Mouse (Mus musculus) lung, postnatal 0 days (tissue): Measurements from ENCODE around the gene Hrasls. TPM values are rescaled to one million over a fixed set of nuclear protein-coding genes. Genes with fewer than 3 reads are reported as not detected.

Experiments
- ATAC-seq: fragments of 200-750 bp; cut with Nextera tagmentation; 2 replicates; pipeline ENCODE4 v1.8.0; 2017; ENCODE audit warnings: moderate library complexity
- DNase-seq: peaks from one replicate; pipeline ENCODE4 v3.0.0-alpha.2; 2016; ENCODE audit warnings: low spot score
- H3K27ac ChIP-seq: fragments of 300-500 bp; sonication (generic); 2 replicates; pipeline ENCODE4 v1.5.1; 2014; ENCODE audit warnings: antibody characterized with exemption, mild to moderate bottlenecking, low read length, mixed read lengths
- H3K27me3 ChIP-seq: fragments of 300-500 bp; sonication (generic); replicated peaks from 2 replicates; pipeline ENCODE4 v1.6.1; 2014; ENCODE audit warnings: low read length, mixed read lengths; ENCODE audit not compliant: insufficient read depth
- H3K36me3 ChIP-seq: fragments of 300-500 bp; sonication (generic); 2 replicates; pipeline ENCODE4 v1.6.1; 2014; ENCODE audit warnings: low read length, mixed read lengths; ENCODE audit not compliant: insufficient read depth
- H3K4me1 ChIP-seq: fragments of 300-500 bp; sonication (generic); 2 replicates; pipeline ENCODE4 v1.6.1; 2014; ENCODE audit warnings: antibody characterized with exemption, low read depth, low read length, mixed read lengths; ENCODE audit not compliant: insufficient read depth
- H3K4me2 ChIP-seq: fragments of 300-500 bp; sonication (generic); replicated peaks from 2 replicates; pipeline ENCODE4 v1.6.1; 2014; ENCODE audit warnings: low read depth, mild to moderate bottlenecking, low read length, moderate library complexity, mixed read lengths
- H3K4me3 ChIP-seq: fragments of 300-500 bp; sonication (generic); 2 replicates; pipeline ENCODE4 v1.5.1; 2014; ENCODE audit warnings: low read depth, low read length
- H3K9ac ChIP-seq: fragments of 300-500 bp; sonication (generic); replicated peaks from 2 replicates; pipeline ENCODE4 v1.6.1; 2014; ENCODE audit warnings: low read depth, mild to moderate bottlenecking
- H3K9me3 ChIP-seq: fragments of 300-500 bp; sonication (generic); 2 replicates; pipeline ENCODE4 v1.6.1; 2016; ENCODE audit warnings: low read length, mixed read lengths
- CTCF ChIP-seq: IDR thresholded peaks from 2 replicates; pipeline ENCODE4 v1.5.1; 2016; ENCODE audit warnings: antibody characterized with exemption, mild to moderate bottlenecking
- EP300 ChIP-seq: IDR thresholded peaks from 2 replicates; pipeline ENCODE4 v1.6.1; 2016; ENCODE audit warnings: antibody characterized with exemption, mild to moderate bottlenecking, control low read depth
- WGBS: fragments of 180-500 bp; shearing (Covaris S2); extraction: QIAGEN DNeasy Blood & Tissue Kit; methylation state at CpG from one replicate; pipeline ENCODE4 v1.1.7; 2014; 5-methylcytosine and 5-hydroxymethylcytosine counted together
- polyA plus RNA-seq: library from polyadenylated mRNA; unstranded; fragments of >200 nt; fragmentation: Nextera tagmentation; extraction: Ambion mirVana; gene quantifications from 2 replicates; pipeline ENCODE4 v1.2.1, GENCODE M21; 2015

Hrasls gene
- 0.14 and 0.21 TPM in 2 replicates for polyA plus RNA-seq

DNA sequence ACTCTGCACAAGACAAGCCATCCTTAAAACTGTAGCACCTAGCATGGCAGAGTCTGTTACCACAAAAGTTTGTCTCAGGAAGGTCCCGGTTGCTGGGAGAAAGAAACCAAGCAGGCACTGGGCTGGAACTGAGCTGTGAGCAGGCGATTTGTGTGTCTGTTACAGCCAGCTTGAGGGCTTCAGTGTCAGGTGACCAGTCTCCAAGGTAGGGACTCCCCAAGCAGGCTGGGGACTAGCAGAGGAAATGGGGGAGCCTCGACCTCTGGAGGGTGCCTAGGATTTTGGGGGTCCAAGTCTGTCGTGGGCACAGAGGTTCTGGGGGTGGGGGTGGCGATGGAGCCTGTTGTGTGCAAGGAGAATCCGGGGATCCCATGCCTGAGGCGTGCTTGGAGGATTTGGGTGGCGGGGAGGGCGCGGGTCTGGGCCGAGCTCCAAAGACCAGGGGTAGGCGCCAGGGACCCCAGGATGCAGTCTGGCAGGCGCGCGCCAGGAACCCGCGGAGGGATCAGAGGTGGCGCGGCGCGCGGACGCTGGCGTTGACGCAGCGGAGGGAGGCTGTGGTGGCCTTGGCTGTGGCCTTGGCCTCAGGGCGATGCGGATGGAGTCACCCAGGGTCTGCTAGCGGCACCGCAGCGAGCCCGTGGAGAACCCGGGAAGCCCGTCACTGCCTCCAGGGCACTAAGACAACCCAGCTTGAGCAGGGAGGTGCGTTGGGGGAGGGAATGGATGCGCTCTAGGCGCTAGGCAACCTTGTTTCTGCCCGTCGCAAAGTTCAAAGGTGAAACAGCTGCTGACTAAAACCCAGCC lies at the start of gene Hrasls:
Gene Hrasls (plus strand): TSS at position 91 of the 807 bp plus-strand sequence.
- WGBS = 3% methylated on average over 37 of the region's 39 CpGs
- H3K27ac ChIP-seq = no peak within 1 kb of the TSS
- no peaks in the 10 kb centered on the region for H3K4me1 ChIP-seq
- no peak within 1 kb of the TSS for H3K9ac ChIP-seq
- H3K9me3 ChIP-seq = no peaks in the 10 kb centered on the region
- 0 out of 2 replicates have a peak, but pooled peaks cover 6% of the 10 kb centered on the region for H3K27me3 ChIP-seq
- ATAC-seq (peak; percentile 68), DNase-seq (peak; percentile 41)
- H3K4me2 ChIP-seq = peak within 1 kb of the TSS; percentile 28; the same call in 1 of the 2 replicates
- H3K4me3 ChIP-seq = no peak within 1 kb of the TSS
- H3K36me3 ChIP-seq = no peaks in the 10 kb centered on the region
- TF ChIP-seq EP300 (no peak), CTCF (no peak)

DNA sequence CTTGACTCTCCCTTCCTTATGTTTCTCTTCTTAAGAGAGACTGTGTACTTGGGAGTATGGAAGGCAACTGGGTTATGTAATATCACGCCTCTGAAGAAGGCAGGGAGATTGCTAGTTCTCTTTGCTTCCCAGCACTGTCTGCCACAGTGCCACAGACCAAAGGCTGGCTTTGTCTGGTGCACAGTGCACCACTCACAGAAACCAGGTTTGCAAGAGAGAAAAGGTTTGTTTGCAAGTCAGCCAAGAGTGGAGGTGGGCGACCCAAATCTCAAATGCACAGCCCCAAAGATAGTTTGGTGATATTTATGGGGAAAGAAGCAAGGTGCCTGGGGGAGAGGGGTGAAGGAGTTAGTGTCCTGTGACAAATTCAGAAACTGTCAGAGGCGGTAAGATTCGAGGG lies 47.2 kb upstream of the Hrasls start:
- H3K27ac ChIP-seq = no peak overlapping the region
- ATAC-seq = no peak

DNA sequence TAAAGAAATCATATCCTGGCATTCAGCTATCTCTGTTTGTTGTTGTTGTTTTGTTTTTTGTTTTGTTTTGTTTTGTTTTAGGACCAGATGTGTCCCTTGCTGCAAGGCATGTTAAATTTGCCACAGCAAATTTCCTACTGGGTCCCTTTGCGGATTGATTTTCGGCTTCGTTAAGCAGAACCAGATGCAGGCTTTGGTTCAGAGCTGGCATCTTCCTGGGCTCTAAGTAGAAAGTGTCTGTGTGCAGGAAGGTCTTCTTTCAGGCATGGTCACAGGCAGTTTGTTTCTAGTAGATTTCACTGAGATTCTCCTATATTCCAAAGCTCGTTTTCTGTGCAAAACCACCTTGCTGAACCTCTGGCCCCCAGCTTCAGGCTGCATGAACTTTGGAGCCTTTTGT lies 42.4 kb upstream of the Hrasls start:
- H3K36me3 ChIP-seq = no peaks in the 10 kb centered on the region
- H3K4me3 ChIP-seq = no peak overlapping the region
- no peak overlapping the region for H3K27ac ChIP-seq
- no peak overlapping the region for H3K9ac ChIP-seq
- WGBS = 85% methylated on average over 4 of the region's 4 CpGs
- no peak overlapping the region for H3K4me2 ChIP-seq
- TF ChIP-seq CTCF (no peak), EP300 (no peak)
- H3K27me3 ChIP-seq = no peaks in the 10 kb centered on the region
- H3K4me1 ChIP-seq = no peaks in the 10 kb centered on the region
- no peaks in the 10 kb centered on the region for H3K9me3 ChIP-seq
- no peak for DNase-seq
- no peak for ATAC-seq

More for the DNA sequence above, 47.2 kb upstream of the Hrasls start:
- Histone ChIP-seq H3K9ac (no peak overlapping the region), H3K4me3 (no peak overlapping the region), H3K36me3 (no peaks in the 10 kb centered on the region), H3K27me3 (no peaks in the 10 kb centered on the region), H3K9me3 (no peaks in the 10 kb centered on the region), H3K4me1 (no peaks in the 10 kb centered on the region), H3K4me2 (no peak overlapping the region)
- WGBS = 72% methylated on average over 4 of the region's 4 CpGs
- no peak for DNase-seq
- TF ChIP-seq EP300 (no peak), CTCF (no peak)

DNA sequence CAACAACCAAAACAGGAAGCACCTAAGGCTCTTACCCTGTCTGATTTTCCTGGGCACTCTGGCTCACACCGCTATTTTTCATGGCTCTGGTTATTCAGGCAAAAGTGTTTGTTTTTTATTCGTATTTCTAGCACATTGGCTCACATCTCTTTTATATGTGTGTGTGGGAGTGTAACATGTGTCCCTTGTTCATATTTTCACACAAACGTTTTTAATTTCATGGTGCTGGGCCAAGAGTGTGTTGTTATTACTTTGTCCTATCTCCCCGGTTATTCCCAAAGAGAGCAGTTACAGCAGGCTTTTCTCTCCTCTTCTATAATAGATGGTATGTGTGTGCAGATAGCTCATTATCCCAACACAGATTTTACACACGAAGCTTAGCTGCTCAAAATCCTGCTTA lies 37.8 kb upstream of the Hrasls start:
- no peaks in the 10 kb centered on the region for H3K9me3 ChIP-seq

DNA sequence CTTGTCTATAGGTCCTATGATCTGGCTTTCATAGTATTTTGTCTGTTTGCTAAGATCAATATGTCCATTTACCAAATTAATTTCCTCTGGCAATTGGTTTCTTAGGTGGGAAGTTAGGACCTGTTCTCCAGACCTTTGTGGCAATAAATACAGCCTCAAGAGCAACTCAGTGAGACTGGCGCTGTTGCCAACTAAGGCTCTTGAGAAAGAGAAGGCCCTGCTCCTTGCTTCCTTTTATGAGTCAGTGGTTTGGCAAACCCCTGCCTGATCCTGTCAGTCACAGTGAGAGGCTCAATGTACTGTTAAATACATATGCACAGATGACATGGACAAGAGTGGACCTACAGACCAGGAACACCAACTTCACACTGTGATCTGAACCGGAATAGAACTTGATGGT lies 36.3 kb upstream of the Hrasls start:
- Histone ChIP-seq H3K4me1 (no peaks in the 10 kb centered on the region), H3K4me2 (no peak overlapping the region), H3K36me3 (no peaks in the 10 kb centered on the region), H3K27ac (no peak overlapping the region), H3K4me3 (no peak overlapping the region), H3K27me3 (no peaks in the 10 kb centered on the region), H3K9me3 (no peaks in the 10 kb centered on the region), H3K9ac (no peak overlapping the region)
- ATAC-seq = no peak
- TF ChIP-seq EP300 (no peak), CTCF (no peak)
- DNase-seq = no peak
- 83% methylated on average over 2 of the region's 2 CpGs for WGBS

More for the DNA sequence above, 37.8 kb upstream of the Hrasls start:
- no peaks in the 10 kb centered on the region for H3K36me3 ChIP-seq
- no peaks in the 10 kb centered on the region for H3K27me3 ChIP-seq
- H3K9ac ChIP-seq = no peak overlapping the region
- no peak for ATAC-seq
- no peak overlapping the region for H3K4me2 ChIP-seq
- no peak overlapping the region for H3K4me3 ChIP-seq
- no peak for DNase-seq
- 77% methylated on average over 5 of the region's 5 CpGs for WGBS
- H3K4me1 ChIP-seq = no peaks in the 10 kb centered on the region
- H3K27ac ChIP-seq = no peak overlapping the region
- TF ChIP-seq CTCF (no peak), EP300 (no peak)

DNA sequence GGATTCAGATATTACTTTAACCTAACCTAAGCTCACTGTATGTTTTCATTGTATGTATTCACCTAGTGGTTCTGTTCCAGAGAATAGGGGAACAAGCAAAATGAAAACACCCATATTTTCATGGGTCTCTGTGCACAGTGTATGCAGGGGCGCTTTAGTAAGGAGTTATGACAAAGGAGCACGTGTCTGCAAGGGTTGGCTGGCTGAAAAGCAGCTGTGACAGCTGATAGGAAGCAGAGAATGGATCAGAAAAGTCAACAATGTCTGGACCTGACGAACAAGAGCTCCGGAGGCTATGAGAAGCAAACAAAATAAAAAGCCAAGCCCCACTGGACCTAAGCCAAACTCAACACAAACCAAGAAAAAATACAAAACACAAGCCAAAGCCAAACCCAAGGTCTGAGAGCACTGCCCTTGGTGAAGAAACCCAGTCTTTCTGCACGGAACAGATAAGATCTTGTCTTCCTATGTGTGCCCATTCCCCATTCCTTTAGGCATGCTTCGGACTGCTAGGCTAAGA lies 34.6 kb upstream of the Hrasls start:
- H3K27ac ChIP-seq = no peak overlapping the region
- no peaks in the 10 kb centered on the region for H3K27me3 ChIP-seq
- no peaks in the 10 kb centered on the region for H3K4me1 ChIP-seq
- H3K9ac ChIP-seq = no peak overlapping the region
- no peak overlapping the region for H3K4me3 ChIP-seq
- ATAC-seq (no peak), DNase-seq (peak; percentile 6)
- no peaks in the 10 kb centered on the region for H3K9me3 ChIP-seq
- 37% methylated on average over 6 of the region's 6 CpGs for WGBS
- H3K36me3 ChIP-seq = no peaks in the 10 kb centered on the region
- no peak overlapping the region for H3K4me2 ChIP-seq
- no peak for TF ChIP-seq CTCF
- TF ChIP-seq EP300 = no peak
